Mouse (Mus musculus) heart, adult 11 months (tissue): Measurements from ENCODE around the gene Oxct1.

ENCODE experiments used
- DNase-seq: peaks from one replicate; pipeline ENCODE4 v3.0.0; 2022

Oxct1 gene

GRCm38 (mm10) chr15:4026231-4026773 is at the start of gene Oxct1:
TSS of gene Oxct1 (plus strand) at chr15:4026383.
- peak; percentile 99 for DNase-seq

- no peak for DNase-seq
Observed at GRCm38 (mm10) chr15:3978279-3978678, 47.9 kb upstream of the Oxct1 start.

GRCm38 (mm10) chr15:3979061-3979848 is 46.9 kb upstream of the Oxct1 start, which contains the start of gene Fbxo4:
TSS of gene Fbxo4 (minus strand) at chr15:3979573.
- peak; percentile 99 for DNase-seq

- DNase-seq = no peak
Observed at GRCm38 (mm10) chr15:3979871-3980270, 46.3 kb upstream of the Oxct1 start.

- DNase-seq = no peak
Observed at GRCm38 (mm10) chr15:3982732-3983131, 43.5 kb upstream of the Oxct1 start.

- no peak for DNase-seq
Observed at GRCm38 (mm10) chr15:3984876-3985275, 41.3 kb upstream of the Oxct1 start.

- DNase-seq = no peak
Observed at GRCm38 (mm10) chr15:3987981-3988380, 38.2 kb upstream of the Oxct1 start.

GRCm38 (mm10) chr15:3994852-3995447 is 31.2 kb upstream of the Oxct1 start:
- DNase-seq = no peak

GRCm38 (mm10) chr15:3995448-3996266 is 30.5 kb upstream of the Oxct1 start, which contains the start of gene AW549877:
TSS of gene AW549877 (minus strand) at chr15:3995744.
- peak; percentile 100 for DNase-seq

- no peak for DNase-seq
Observed at GRCm38 (mm10) chr15:3996267-3997010, 29.7 kb upstream of the Oxct1 start.

GRCm38 (mm10) chr15:3999144-3999543 is 27.0 kb upstream of the Oxct1 start:
- DNase-seq = no peak

- no peak for DNase-seq
Observed at GRCm38 (mm10) chr15:4000536-4000935, 25.6 kb upstream of the Oxct1 start.

- DNase-seq = no peak
Observed at GRCm38 (mm10) chr15:4013873-4014272, 12.3 kb upstream of the Oxct1 start.

- no peak for DNase-seq
Observed at GRCm38 (mm10) chr15:4020711-4021110, 5.5 kb upstream of the Oxct1 start.

- no peak for DNase-seq
Observed at GRCm38 (mm10) chr15:4023747-4024146, 2.4 kb upstream of the Oxct1 start.

- peak; percentile 90 for DNase-seq
Observed at GRCm38 (mm10) chr15:4024726-4025507, 1.3 kb upstream of the Oxct1 start.

GRCm38 (mm10) chr15:4025508-4025904 is 677 bp upstream of the Oxct1 start:
- DNase-seq = peak; percentile 97

GRCm38 (mm10) chr15:4026831-4027584 is 825 bp downstream of the Oxct1 start:
- DNase-seq = peak; percentile 99

GRCm38 (mm10) chr15:4027671-4028410 is 1.7 kb downstream of the Oxct1 start:
- DNase-seq = peak; percentile 70

- DNase-seq = peak; percentile 85
Observed at GRCm38 (mm10) chr15:4028411-4028700, 2.2 kb downstream of the Oxct1 start.
